Mouse (Mus musculus): ENCODE data around the gene Prrt3. TPM values are rescaled to one million over a fixed set of nuclear protein-coding genes. Genes with fewer than 3 reads are reported as not detected.
A peak's percentile ranks its signal among the peaks of the same experiment; 100 is the strongest.

Gene Prrt3
- total RNA-seq, 2 experiments from 2014 or later, result 0.09 TPM; not detected in 1

DNA sequence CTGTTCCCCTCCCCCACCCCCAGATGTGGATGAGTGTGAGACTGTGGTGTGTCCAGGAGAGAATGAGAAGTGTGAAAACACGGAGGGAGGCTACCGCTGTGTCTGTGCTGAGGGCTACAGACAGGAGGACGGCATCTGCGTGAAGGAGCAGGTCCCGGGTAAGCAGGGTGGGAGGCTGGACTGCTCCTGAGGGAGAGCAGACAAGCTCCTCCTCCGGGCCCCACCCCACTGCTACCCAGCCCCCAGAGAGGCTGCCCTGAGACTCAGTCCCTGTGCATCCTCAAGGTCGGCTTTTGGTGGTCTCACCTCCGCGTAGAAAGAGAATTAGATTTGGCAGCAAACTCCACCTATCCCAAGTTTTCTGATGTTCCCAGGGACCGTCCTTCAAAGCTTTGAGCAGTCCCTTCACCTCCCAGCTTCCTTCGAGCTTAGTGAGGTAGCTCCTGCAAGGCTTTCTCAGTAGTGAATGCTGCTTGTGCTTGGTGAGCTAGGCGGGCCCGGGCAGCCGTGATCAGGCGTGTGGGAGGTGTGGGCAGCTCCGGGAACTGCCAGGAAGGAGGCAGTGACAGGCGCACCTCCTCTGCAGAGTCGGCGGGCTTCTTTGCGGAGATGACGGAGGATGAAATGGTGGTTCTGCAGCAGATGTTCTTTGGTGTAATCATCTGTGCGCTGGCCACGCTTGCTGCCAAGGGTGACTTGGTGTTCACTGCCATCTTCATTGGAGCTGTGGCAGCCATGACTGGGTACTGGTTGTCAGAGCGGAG is 9.4 kb downstream of the Prrt3 start:
- ATAC-seq (ENCODE audit: poor library complexity, severe bottlenecking), result no peak

DNA sequence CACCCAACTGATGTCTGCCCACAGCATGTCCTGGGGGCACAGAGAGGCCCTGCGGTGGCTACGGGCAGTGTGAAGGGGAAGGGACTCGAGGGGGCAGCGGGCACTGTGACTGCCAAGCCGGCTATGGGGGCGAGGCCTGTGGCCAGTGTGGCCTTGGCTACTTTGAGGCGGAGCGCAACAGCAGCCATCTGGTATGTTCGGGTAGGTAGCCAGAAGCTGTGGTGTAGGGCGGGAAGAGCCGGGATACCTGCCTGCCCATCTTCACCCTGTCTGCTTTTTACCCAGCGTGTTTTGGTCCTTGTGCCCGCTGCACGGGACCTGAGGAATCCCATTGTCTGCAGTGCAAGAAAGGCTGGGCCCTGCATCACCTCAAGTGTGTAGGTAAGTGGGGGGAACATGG is 12.3 kb downstream of the Prrt3 start:
- no peak for ATAC-seq (ENCODE audit: poor library complexity, severe bottlenecking)

DNA sequence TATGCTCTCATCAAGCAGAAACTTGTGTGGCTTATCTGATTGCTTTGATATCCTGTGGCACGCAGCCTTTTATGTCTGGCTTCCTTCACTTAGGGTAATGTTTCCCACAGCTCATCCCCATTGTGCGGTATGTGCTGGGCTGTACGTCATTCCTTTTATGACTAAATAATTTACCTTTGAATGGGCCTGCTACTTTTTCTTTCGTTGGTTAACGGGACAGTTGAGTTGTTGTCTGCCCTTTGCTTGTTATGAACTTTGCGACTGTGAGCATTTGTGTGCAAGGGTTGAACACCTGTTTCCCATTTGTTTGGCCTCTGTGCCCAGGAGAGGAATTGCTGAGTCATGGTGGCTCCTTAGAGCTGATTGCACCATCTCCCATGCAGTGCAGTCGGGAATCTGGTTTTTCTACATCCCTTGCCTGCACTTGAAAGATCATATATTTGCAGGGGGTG is 14.6 kb downstream of the Prrt3 start:
- ATAC-seq (ENCODE audit: poor library complexity, severe bottlenecking), result no peak

DNA sequence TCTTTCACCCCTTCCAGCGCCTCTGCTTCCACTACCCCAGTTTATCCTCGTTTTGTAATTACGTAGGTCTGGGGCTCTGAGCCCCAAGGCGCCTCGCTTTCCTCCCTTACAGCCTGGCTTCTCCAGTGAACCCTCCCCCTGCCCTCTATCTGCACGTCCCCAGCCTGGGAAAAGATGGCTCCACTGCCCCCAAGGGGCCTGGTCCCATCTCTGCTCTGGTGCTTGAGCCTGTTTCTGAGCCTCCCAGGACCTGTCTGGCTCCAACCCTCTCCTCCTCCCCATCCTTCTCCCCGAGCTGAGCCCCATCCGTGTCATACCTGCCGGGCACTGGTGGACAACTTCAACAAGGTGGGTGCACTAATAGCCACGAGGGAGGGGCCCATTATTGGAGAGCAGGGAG is 18.0 kb downstream of the Prrt3 start:
- ATAC-seq (ENCODE audit: poor library complexity, severe bottlenecking), result peak; percentile 10; the same call in 1 of the 2 replicates

DNA sequence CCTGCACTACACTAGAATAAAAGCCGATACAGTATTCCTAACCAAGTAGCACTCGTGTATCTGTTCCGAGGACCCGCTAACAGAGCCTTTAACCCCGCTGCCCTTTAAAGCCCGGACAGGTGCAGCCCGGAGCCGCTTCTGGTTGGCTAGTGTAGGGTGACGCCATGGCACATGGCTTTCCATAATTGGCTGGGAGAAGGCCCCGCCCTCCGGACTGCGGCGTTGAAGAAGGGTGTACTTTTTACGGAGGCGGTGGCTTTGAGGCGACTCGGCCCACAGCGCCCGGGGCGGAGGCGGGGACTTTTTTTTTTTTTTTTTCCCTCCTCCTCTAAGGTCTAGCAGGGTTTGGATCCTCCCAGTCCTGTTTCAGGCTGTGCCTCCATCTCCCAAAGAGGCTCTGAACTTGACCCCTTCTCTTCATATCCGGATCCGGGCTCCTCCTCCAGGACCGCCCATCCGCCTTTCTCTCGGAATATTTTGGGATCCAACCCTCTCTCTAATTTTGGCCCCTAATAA is 18.6 kb downstream of the Prrt3 start, which contains the start of gene Creld1:
Creld1 (plus strand) TSS at position 198 of the 516 bp plus-strand sequence.
- peak; percentile 96 for ATAC-seq (ENCODE audit: poor library complexity, severe bottlenecking)

DNA sequence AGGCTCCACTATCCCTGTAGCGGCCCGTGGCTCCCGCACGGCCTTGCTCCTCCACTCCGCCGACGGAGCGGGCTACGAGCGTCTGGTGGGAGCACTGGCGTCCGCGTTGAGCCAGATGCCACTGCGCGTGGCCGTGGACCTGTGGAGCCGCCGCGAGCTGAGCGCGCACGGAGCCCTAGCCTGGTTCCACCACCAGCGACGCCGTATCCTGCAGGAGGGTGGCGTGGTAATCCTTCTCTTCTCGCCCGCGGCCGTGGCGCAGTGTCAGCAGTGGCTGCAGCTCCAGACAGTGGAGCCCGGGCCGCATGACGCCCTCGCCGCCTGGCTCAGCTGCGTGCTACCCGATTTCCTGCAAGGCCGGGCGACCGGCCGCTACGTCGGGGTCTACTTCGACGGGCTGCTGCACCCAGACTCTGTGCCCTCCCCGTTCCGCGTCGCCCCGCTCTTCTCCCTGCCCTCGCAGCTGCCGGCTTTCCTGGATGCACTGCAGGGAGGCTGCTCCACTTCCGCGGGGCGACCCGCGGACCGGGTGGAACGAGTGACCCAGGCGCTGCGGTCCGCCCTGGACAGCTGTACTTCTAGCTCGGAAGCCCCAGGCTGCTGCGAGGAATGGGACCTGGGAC is 19.1 kb downstream of the Prrt3 start:
- peak; percentile 58 for ATAC-seq (ENCODE audit: poor library complexity, severe bottlenecking)

DNA sequence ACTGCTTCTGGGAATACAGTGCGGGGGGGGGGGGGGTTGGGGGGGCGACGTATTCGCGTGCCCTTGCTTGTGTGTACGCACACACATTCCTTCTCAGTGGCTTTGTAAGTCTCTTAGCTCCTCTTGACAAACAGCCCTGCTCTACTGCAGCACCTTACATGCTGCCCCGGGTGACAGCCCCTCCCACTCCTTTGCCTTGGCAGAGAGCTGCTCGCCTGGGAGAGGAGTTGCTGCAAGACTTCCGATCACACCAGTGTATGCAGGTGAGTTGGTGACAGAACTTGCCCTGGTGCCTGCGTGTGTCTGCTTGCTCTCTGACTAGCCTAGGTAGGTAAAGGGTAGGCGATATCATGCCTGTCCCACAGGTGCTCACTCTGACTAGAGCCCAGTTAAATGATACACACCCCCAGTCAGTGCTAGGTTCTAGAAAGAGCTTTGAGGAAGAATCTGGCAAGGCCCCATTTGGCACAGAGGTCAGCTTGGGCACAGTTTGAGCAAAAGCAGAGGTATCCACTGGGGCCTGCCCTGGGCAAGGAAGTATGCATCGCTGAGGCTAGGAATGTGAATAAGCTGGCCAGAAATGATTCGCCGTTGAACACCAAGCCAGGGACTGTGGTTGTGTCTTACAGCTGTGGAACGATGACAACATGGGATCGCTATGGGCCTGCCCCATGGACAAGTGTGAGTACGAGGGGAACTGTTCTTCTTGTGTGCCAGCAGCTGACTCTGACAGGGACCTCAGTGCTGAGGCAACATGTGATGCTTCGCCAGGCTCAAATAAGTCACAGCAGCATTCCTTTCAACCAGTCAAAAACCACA is 21.0 kb downstream of the Prrt3 start:
- ATAC-seq (ENCODE audit: poor library complexity, severe bottlenecking), result no peak

DNA sequence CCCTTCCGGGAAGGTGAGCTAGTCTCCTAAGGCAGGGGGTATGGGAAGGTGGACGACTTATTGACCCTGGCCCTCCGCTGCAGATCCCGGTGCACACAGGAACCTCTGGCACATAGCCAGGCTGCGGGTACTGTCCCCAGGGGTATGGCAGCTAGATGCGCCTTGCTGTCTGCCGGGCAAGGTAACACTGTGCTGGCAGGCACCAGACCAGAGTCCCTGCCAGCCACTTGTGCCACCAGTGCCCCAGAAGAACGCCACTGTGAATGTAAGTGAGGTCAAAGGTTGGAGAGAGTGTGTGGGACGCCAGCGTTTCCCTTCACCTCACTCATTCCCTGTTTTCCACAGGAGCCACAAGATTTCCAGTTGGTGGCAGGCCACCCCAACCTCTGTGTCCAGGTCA is 22.8 kb downstream of the Prrt3 start:
- ATAC-seq (ENCODE audit: poor library complexity, severe bottlenecking), result no peak

DNA sequence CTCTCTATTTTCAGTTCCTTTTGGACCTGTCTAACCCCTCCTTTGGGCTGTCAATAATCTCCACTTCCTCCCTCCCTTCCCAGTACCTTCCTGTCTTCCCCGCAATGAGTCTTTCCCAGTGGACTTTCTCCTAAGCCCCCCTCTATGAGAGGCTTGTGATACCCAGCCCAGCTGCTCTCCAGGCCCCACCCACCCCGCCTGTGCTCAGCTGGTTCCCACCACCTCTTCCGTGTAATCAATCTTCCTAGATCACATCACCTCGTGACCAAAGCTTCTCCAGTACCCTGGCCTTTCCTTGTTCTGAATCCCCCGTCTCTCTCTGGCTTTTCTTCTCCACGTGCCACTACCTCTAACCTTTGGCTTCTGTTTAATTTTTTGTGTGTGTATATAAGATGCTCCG is 24.4 kb downstream of the Prrt3 start:
- ATAC-seq (ENCODE audit: poor library complexity, severe bottlenecking), result no peak

DNA sequence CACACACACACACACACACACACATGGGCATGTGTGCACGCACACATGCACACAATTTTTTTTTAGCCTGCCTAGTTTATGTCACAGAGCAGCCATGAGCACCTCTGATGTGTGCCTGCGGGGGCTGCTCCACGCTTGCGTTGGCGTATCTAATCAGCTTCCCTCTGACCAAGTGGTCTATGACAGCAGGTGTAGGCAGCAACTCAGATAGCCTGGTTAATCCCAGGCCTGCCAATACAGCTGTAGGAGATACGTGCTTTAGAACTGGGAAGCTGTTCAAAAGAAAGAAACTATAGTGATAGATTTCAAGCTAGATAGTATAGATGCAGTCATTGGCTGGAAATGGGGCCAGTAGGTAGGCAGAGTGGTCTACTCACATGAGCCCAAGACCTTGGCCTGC is 28.0 kb downstream of the Prrt3 start:
- ATAC-seq (ENCODE audit: poor library complexity, severe bottlenecking), result no peak

DNA sequence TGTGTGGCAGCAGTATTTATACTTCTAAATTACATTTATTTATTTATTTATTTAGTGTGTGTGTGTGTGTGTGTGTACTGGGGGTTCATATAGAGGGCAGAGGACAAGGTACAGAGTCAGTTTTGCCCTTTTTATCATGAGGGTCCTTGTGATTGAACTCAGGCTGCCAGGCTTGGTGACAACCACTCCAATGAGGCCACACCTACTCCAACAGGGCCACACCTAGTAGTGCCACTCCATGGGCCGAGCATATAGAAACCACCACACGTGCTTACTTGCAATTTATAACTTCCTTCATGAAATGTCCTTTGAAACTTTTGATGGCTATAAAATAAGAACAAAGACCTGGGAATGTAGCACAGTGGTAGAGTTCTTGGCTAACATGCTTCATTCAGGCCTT is 28.5 kb downstream of the Prrt3 start:
- ATAC-seq (ENCODE audit: poor library complexity, severe bottlenecking), result no peak

DNA sequence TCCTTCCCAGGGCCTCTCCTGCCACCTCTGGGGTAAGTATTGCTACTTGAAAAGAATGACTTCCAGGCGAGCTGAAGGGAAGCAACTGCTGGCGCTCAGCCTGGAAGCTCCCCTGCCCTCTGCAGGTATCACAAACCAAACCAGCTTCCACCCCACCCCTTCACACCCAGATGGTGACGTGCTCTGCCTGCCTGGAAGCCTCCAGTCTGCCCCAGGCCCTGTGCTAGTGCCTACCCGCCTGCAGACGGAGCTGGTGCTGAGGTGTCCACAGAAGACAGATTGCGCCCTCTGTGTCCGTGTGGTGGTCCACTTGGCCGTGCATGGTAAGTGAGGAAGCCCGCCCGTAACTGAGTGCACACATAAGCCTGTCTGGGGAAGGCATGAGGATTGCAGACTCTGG is 29.7 kb downstream of the Prrt3 start:
- no peak for ATAC-seq (ENCODE audit: poor library complexity, severe bottlenecking)

DNA sequence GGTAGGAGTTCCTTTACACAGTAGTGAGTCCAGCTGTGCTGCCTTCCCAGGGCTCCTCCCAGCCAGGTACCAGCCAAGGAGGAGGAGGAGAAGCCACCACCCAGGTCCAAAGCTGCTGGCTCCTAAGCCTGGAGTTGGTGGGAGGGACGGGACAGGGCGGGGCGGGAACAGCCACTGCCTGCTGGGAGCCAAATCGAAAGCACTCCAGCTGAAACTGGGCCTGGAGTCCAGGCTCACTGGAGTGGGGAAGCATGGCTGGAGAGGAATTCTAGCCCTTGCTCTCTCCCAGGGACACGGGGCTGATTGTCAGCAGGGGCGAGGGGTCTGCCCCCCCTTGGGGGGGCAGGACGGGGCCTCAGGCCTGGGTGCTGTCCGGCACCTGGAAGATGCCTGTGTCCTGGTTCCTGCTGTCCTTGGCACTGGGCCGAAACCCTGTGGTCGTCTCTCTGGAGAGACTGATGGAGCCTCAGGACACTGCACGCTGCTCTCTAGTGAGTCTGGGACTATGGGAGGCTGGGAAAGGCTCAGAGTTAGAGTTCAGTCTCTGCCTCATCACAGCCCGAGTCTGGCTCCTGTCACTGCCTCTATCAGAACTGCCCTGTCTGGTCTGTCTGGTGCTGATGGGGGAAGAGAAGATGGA is 30.3 kb downstream of the Prrt3 start, which contains the start of gene Il17rc:
Il17rc (plus strand) TSS at position 131 of the 640 bp plus-strand sequence.
- no peak for ATAC-seq (ENCODE audit: poor library complexity, severe bottlenecking)

DNA sequence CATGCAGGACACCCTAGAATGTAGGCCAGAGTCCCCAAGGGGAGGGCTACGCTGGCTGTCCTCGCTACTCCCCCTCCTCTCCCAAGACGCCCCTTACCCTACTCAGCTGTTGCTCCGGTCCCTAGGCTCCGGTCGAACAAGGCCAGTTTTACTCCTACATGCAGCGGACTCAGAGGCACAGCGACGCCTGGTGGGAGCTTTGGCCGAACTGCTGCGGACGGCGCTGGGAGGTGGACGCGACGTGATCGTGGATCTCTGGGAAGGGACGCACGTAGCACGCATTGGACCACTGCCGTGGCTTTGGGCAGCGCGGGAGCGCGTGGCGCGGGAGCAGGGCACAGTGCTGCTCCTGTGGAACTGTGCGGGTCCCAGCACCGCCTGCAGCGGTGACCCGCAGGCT is 32.3 kb downstream of the Prrt3 start:
- peak; percentile 80 for ATAC-seq (ENCODE audit: poor library complexity, severe bottlenecking)

DNA sequence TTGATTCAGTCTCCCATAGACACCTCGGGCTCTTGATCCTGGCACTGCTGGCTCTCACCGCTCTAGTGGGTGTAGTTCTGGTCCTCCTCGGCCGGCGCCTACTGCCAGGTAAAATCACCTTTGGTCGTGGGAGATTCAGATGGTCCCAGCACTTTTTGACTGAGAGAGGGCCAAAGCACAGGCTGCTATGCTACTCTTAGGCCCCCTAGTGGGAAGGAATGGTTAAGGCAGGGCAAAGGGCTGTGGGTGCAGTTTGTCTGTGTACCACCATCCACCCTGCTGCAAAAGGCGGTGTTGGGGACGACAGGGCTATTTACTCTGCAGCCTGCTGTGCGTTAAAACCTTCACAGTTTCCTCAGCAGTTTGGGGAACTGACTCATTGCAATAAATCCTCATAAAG is 32.7 kb downstream of the Prrt3 start:
- peak; percentile 87 for ATAC-seq (ENCODE audit: poor library complexity, severe bottlenecking)

DNA sequence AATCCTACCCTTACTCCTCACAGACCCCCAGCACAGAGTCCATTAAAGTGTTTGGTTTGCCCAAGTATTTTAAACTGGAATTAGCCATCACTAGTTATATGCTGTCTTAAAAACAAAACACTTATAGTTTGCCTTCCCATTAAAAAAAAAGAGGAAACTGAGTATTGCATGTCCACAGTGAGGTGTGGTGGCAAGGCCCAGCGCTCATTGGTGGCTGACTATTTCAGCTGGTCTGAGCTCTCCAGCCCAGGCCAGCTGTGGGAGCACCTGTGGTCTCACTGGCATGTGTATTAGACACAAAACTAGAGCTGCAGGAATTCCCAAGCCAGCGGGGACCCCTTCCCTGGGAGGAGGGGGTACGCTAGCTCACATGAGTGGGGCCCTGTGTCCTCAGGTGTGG is 33.2 kb downstream of the Prrt3 start:
- ATAC-seq (ENCODE audit: poor library complexity, severe bottlenecking), result peak; percentile 63

DNA sequence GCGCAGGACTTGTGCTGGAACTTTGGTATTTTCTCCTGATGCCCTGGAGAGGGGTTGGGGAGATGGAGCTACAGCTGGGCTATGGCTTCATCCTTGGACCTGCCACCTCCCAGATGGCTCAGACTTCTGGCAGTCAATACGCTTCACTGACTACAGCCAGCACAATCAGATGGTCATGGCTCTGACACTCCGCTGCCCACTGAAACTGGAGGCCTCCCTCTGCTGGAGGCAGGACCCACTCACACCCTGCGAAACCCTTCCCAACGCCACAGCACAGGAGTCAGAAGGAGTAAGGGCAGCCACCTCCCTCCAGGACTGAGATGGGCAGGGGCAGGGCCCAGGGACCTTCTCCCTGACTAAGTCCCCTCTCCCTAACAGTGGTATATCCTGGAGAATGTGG is 36.1 kb downstream of the Prrt3 start:
- no peak for ATAC-seq (ENCODE audit: poor library complexity, severe bottlenecking)

DNA sequence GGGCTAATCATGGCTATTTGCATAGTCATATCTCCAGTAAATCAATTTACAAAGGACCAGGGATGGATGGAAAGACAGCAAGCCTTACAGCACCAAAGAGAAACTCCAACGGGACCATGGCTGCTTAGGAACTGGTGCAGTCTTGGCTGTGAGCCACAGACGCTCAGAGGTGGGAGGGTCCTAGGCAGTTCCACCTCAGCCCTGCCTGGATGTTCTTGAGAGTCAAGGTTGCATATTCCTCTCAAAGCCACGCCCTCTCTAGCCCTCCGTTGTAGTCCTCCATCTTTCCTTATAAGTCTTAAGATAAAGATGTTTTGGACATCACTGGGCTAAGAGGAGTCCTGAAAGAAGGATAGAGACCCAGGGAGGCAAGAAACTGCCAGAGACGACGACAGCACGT is 37.7 kb downstream of the Prrt3 start:
- no peak for ATAC-seq (ENCODE audit: poor library complexity, severe bottlenecking)

DNA sequence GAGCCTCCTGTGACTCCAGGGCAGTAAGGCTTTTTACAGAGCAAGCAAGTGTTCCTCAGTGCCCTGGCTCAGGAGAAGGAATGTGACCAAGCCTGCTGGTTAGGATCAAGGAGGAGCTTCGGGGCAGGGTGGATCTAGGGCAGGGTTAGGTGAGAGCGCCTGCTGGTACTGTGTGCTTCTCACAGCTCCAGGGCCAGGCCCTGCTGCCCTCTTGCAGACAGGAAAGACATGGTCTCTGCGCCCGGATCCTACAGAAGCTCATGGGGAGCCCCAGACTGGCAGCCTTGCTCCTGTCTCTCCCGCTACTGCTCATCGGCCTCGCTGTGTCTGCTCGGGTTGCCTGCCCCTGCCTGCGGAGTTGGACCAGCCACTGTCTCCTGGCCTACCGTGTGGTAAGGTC is 43.1 kb downstream of the Prrt3 start:
- ATAC-seq (ENCODE audit: poor library complexity, severe bottlenecking), result no peak

DNA sequence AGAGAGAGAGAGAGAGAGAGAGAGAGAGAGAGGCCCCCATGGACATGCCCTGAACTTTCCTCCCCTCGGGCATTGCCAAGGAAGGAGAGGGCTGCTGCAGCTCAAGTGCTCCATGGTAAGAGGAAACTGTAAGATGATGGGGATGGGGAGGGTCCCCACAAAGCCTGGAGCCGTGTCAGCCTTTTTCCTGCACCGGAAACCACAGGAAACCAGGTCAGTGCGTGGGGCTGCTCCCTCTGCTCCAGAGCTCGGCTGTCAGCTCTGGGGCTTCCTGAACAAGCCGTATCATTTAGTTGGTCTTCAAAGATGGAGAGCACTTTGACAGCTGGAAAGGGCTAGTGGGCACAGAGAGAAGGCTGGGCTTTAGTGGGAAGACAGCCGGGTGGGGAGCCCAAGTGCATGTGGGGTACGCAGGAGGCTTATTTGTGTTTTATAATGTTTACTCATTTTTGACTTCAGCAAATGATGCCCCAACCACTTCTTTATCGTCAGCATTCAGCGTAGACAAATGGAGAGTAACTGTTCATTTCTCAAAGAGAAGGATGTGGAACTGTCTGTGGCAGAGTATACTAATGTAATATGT is 43.7 kb downstream of the Prrt3 start, which contains the start of gene Il17re:
Il17re (plus strand) TSS at position 533 of the 583 bp plus-strand sequence.
- no peak for ATAC-seq (ENCODE audit: poor library complexity, severe bottlenecking)

Measured in megakaryocyte, adult 5-6 weeks (primary cell).